Mouse (Mus musculus): ENCODE measurements around the gene Lrrc74a.
A peak's percentile ranks its signal among the peaks of the same experiment; 100 is the strongest.

Gene Lrrc74a

GRCm38 (mm10) chr12:86734319-86734810 lies at the start of gene Lrrc74a:
Lrrc74a (plus strand) TSS chr12:86734369.
- no peak for DNase-seq (ENCODE audit: low spot score)

GRCm38 (mm10) chr12:86685275-86685674 lies 48.9 kb upstream of the Lrrc74a start:
- no peak for DNase-seq (ENCODE audit: low spot score)

- DNase-seq (ENCODE audit: low spot score): peak; percentile 18
These were observed 47.4 kb upstream of the Lrrc74a start for GRCm38 (mm10) chr12:86686551-86687330.

GRCm38 (mm10) chr12:86687445-86687955 lies 46.7 kb upstream of the Lrrc74a start:
- no peak for DNase-seq (ENCODE audit: low spot score)

GRCm38 (mm10) chr12:86687971-86688573 lies 46.1 kb upstream of the Lrrc74a start:
- no peak for DNase-seq (ENCODE audit: low spot score)

- DNase-seq (ENCODE audit: low spot score): no peak
These were observed 45.3 kb upstream of the Lrrc74a start for GRCm38 (mm10) chr12:86688917-86689316.

- no peak for DNase-seq (ENCODE audit: low spot score)
These were observed 43.3 kb upstream of the Lrrc74a start for GRCm38 (mm10) chr12:86690700-86691485.

- DNase-seq (ENCODE audit: low spot score): no peak
These were observed 41.5 kb upstream of the Lrrc74a start for GRCm38 (mm10) chr12:86692471-86693356.

- no peak for DNase-seq (ENCODE audit: low spot score)
These were observed 40.8 kb upstream of the Lrrc74a start for GRCm38 (mm10) chr12:86693389-86693788.

- DNase-seq (ENCODE audit: low spot score): no peak
These were observed 39.7 kb upstream of the Lrrc74a start for GRCm38 (mm10) chr12:86694441-86694840.

- no peak for DNase-seq (ENCODE audit: low spot score)
These were observed 36.2 kb upstream of the Lrrc74a start for GRCm38 (mm10) chr12:86697996-86698395.

GRCm38 (mm10) chr12:86698537-86698936 lies 35.6 kb upstream of the Lrrc74a start:
- no peak for DNase-seq (ENCODE audit: low spot score)

- no peak for DNase-seq (ENCODE audit: low spot score)
These were observed 33.9 kb upstream of the Lrrc74a start for GRCm38 (mm10) chr12:86699965-86700926.

GRCm38 (mm10) chr12:86700927-86701310 lies 33.2 kb upstream of the Lrrc74a start:
- no peak for DNase-seq (ENCODE audit: low spot score)

GRCm38 (mm10) chr12:86701491-86701890 lies 32.7 kb upstream of the Lrrc74a start:
- DNase-seq (ENCODE audit: low spot score): no peak

GRCm38 (mm10) chr12:86702690-86703089 lies 31.5 kb upstream of the Lrrc74a start:
- no peak for DNase-seq (ENCODE audit: low spot score)

GRCm38 (mm10) chr12:86705843-86706242 lies 28.3 kb upstream of the Lrrc74a start:
- no peak for DNase-seq (ENCODE audit: low spot score)

GRCm38 (mm10) chr12:86714026-86714425 lies 20.1 kb upstream of the Lrrc74a start:
- DNase-seq (ENCODE audit: low spot score): no peak

GRCm38 (mm10) chr12:86715401-86715800 lies 18.8 kb upstream of the Lrrc74a start:
- DNase-seq (ENCODE audit: low spot score): peak; percentile 57

- DNase-seq (ENCODE audit: low spot score): no peak
These were observed 17.2 kb upstream of the Lrrc74a start for GRCm38 (mm10) chr12:86716962-86717361.
